Mouse (Mus musculus): ENCODE measurements at regions not wholly inside any gene's neighbourhood (a gene's known extent, or its start where the extent isn't known, plus 50 kb on each side); places are given as distances from the start of the nearest gene placed in this dataset.

DNA sequence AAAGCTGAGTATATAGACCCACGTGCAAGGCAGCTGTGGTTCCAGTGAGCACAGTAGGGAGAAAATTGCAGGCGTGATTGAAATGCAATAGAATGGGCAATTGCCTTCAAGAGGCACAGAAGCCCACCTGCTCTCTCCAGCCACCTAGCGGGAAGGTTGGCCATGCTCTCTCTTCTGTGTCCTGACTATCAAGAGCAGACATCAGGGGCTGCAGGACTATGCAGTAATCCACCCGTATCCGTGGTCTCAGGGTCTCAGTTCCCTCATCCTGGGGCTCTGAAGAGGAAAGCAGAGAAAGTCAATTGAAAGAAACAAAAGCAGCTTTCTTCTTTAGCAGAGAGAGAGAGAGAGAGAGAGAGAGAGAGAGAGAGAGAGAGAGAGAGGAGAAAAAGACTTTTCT, 112.0 kb upstream of the Arglu1 start:
- intact Hi-C loops (cut with DNase I), result no loop called here
- DNase-seq, result peak; percentile 15

DNA sequence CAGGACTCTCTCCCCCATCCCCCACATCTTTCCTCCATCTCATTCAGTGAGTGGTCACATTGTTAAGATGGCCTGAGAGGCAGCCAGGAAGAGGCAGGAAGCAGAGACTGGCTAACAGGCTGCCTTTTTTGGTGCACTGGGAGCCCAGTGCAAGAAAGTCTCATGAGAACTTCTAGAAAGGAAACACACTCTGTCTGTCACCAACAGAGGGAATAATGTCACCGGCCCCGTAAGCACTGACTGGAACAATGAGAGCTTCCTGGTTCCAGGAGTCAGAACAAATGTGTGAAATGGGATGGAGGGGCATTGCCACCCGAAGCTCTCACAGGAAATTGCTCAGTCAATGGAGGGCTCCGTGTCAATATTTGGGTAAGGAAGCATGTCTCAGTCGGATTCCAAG, 111.3 kb upstream of the Arglu1 start:
- intact Hi-C loops (cut with DNase I), result no loop called here

DNA sequence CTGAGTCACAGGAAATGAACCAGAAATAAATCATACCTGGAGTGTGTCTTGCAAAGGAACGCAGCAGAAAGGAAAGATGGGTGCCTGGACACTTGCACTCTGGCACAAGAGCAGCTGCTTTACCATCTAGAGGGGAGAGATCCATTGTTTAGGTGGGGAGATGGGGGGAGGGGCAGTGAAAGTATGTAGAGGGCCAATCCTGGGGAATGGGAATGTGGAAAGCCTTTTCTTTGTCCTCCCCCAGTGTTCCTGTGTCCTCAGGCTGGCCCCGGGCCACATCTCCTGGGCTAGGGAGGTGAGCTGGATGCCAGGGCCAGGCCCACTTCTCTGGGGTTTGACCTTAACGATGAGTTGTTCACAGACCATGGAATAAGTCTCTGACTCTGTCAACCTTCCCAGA, 107.2 kb upstream of the Arglu1 start:
- DNase-seq, result no peak
- intact Hi-C loops (cut with DNase I), result no loop called here

More for the DNA sequence above, 111.3 kb upstream of the Arglu1 start:
- DNase-seq, result no peak

DNA sequence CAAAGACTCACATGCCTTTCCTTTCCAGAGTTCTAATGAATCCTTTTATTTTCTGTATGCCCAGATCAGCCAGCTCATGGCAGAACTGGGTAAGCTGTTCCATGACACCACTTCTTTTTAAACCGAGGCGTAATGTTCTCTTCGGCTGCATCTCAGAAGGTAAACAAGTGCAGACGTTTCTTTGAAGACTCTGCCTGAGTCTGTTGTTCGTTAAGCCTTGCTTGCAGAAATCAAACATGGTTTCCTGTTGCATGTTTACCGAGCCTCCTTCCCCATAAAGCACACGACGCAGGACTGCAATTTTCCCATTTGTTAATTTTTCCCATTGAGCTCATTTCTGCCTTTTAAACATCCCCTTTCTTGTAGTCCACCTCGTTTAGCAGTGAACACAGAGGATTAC, 106.6 kb upstream of the Arglu1 start:
- DNase-seq, result no peak
- intact Hi-C loops (cut with DNase I), result no loop called here

DNA sequence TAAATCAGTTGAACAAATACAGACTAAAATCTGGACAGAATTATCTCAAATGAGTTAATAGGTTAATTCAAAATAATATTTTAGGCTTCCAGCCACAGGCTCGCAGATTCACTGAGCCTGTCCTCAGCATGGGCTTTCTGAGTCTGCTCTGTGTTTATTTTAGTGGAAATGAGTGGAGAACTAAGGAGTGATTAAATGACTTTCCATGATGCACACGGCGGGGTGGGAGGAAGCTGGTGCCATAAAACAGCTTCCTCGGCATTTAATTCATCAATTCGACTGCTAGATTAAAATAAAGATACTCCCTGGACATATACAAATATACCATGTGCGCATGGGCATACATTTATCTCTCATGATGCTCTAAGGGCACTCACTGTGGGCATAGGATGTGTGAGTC, 104.4 kb upstream of the Arglu1 start:
- DNase-seq, result no peak
- intact Hi-C loops (cut with DNase I), result no loop called here

DNA sequence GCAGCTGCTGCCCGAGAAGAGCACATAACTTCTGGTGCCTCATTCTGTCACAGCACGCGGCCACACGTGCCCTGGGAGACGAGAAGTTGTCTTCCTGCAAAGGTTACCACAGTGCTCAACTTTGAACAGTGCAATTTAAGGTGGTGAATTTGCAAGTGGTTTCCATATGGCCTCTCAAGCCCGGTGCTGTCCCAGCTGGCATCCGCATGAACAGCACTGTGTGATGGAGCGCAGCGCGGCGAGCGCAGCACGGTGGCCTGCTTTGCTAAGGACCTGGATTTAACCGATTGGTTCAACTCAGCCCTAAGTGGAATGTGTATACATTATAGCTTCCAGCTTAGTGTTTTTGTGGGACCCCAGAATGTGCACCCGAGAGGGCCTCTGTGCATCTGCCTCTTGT, 89.6 kb upstream of the Arglu1 start:
- no peak for DNase-seq
- intact Hi-C loops (cut with DNase I), result no loop called here

DNA sequence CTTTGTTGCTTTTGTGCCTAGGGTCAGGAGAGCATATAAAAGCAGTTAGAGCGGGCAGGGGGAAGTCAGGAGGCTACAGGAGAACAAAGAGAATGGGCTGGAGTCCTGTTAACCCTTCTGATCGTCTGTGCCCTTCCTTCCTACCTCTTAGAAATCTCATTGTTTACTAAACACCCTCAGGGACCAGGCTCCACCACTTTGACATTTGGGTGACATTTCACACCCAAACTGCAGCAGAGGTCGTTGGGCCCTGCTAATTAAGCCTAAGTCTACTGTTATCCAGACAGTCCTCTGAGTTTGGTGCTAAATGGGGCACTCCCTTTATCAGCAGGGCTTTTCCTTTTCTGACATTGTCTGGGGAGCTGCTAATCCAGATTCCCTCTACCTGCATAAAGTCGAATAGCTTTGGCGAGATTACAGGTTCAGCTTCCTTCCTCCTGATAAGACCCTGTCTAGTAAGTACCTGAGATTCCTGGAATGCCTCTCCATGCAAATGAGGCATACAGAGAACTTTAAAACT, 84.2 kb upstream of the Arglu1 start:
- DNase-seq, result no peak
- intact Hi-C loops (cut with DNase I), result no loop called here

DNA sequence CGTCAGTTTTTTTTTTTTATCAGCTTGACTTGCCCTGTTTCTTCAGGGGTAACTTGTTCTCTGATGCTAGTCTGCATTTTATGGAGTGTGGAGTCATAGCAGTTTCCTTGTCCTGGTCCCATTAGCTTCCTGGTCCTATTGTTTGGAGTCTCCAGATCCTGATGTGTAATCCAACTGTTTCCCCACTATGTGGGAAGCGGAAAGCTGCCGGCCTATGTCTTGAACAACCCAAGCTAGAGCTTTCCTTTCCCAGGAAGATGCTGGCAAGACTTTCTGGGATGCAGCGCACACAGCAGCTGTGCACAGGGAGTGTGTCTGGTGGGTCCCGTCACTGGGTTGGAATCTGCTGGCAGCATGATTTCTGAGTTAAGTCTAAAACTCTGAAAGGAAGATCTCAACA, 82.1 kb upstream of the Arglu1 start:
- no peak for DNase-seq
- intact Hi-C loops (cut with DNase I), result no loop called here

DNA sequence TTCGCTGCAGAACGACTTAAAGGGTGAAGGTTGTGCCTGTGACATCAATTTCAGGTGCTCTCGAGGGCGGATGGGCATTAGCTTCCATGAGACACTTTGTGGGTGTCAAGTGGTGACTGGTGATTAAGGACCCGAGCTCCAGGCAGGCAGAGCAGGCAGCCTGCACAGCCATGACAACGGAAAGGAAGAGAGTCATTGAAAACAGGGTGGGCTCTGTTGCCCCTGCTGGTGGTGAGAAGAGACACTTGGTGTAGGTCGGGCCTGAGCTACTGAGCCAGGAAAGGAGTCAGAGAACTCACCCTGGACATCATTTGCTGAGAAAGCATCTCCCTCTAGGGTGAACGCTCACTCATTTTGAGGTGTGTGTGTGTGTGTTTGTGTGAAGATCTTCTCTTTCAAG, 80.1 kb upstream of the Arglu1 start:
- peak; percentile 13 for DNase-seq

DNA sequence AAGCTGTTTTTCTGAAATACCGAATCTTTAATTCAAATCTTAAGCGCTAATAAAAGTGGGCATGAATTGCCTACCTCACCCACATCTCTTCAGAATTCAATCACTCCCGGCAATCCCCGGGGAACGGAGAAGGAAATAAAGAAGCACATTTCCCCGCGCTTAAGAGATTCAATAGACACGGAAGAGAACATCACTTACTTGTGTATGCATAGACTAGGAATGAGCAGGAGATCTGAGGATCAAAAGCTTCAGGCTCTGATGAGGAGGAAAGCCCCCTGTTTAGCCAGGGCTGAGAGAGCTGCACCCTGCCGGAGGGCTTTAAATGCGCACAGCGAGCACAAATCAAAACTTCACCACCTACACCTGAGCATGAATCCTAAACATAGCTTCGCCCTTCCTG, 72.0 kb upstream of the Arglu1 start:
- intact Hi-C loops (cut with DNase I), result no loop called here
- no peak for DNase-seq

More for the DNA sequence above, 80.1 kb upstream of the Arglu1 start:
- intact Hi-C loops (cut with DNase I), result no loop called here

DNA sequence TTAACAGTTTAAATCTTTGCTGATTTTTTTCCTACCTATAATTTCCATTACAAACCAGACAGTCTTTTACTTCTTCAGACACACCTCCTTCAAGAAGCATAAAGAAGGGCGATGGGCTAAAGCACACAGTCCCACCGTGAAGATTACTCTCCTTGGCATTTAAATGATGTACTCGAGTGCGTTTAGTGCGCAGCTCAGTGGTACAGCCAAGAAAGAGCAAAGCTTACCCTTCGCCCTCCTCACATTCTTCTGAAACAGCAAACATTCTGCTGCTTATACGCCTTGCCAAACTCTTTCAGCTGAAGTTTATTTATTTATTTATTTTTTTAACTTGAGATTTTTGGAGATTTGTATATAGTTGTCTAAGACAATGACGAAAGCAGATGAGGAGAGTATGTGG, 68.0 kb upstream of the Arglu1 start:
- intact Hi-C loops (cut with DNase I), result no loop called here
- DNase-seq, result no peak

DNA sequence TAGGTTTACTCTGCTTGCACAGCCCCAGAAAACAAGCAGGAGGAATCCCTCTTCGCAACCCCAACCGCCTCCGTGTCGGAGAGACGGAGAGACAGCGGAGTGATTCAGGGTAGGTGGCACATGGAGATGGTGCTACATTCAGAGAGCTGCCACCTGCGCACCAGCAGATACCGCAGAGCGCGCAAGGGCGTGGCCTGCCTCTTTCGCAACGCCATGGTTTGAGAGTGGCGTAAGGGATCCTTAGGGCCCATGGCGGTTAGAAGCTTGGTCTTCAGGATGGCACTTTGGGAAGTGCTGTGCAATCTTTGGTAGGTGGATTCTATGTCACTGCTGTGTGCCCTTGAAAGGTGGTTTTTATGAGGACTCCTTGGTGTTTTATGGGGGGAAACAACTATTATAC, 60.9 kb upstream of the Arglu1 start:
- intact Hi-C loops (cut with DNase I), result no loop called here

DNA sequence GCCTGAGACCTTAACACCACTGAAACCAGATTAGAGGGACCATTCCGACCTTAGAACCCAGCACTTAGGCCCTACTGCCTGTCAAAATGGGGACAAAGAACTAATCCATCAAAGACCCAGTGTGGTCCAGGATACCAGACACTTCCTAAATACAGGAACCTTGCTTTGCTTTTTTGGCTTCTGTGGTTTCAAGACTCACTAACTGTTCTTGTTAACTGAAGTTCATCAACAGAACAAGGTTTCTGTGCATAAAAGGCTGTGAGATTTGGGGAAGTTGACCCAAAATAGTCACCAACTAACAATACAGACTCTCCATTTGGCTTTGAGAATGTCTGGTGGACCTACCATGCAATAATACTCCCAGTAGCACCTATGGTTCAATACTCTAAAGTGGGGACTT, 56.4 kb upstream of the Arglu1 start:
- intact Hi-C loops (cut with DNase I), result no loop called here
- DNase-seq, result no peak

More for the DNA sequence above, 60.9 kb upstream of the Arglu1 start:
- no peak for DNase-seq

DNA sequence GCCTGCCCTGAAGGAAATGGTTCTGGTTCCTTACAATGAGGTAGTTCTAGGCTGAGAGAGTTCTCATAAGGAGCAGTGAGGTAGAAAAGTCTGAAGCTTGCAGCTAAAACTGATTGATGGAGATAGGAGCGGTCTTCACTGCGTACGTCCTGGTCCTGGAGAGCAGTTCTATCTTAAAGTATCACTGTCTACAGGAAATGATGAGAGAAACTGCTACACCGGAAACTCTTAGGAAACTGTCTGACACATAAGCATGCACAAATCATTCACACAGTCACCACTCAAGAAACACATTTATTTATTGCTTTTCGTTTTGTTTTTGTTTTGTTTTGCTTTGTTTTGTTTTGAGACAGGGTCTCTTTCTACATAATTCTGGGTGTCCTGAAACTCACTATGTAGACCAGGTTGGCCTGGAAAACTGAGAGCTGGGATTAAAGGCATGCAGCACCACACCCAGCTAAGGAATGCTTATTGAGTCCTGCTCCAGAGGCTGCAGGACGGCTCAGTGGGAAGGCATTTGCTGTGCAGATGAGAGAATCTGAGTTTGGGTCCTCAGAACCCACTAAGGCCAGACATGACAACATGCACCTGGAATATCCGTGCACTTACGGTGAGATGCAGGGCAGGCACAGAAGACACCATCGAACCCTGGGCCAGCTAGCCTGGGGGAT, 55.4 kb upstream of the Arglu1 start:
- DNase-seq, result no peak
- intact Hi-C loops (cut with DNase I), result no loop called here
